Mouse (Mus musculus) urinary bladder, postnatal 4 days (tissue): ENCODE results near the gene 9230102O04Rik.

Source experiments
- DNase-seq, 2 experiments: peaks; one replicate each; pipeline ENCODE4 v3.0.0; 2021 to 2022; ENCODE audit warnings: low spot score in 2 of 2

Gene 9230102O04Rik

DNA sequence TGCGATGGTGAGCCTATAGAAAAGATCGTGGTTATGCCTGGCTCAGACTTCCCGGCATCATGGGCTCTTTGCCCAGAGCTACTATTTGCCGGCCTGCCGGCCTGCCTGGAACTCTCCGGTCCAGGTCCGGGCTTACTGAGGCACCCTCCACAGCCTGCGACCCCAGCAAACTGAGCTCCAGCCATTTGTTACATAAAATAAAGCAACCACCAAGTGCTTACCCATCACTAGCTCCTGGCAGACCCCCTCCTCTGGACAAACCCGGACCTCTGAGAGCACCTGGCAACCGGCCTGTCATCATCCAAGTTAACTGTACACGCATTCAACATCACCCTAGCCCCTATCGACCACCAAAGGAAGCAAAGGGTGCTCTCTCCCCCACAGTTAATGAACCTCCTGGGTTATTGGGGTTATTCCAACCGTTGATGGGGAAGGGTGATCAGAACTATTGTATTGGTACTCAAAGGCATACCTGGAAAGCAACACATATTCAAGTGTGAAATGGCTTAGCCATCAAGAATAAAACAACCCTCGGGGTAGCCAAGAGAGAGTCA is 4.0 kb downstream of the 9230102O04Rik start:
- no peak for DNase-seq

DNA sequence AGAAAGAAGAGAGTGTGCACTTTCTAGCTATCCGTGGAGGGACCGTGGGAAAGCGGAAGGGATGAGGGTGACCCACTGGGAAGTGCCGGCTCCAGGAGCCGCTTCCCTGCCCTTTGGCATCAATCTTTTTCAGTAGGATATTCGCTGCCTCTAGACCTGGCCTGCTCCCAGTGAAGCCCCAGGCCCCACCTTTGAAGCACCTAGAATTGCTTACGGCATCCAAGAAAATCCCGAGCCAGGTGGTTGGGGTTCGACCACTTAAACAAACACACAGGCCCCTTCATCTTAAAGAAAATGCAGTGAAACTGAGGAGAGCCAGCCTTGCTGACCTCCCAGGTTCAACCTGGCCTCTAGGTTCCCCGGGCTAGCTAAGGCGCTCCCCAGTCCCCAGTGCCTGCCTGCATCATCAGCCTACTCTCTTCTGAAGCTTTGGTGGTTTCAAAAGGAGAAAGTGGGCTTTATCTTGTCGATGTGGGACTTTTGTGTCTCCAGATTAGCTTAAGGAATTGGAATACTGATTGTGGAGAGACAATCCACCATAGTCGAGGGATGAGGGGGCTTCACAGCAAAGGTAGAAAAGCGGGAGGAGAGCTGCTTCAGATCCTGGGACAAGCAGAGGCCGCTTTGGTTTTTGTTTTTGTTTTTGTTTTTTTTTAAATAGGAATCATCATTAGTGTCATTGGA is 4.7 kb downstream of the 9230102O04Rik start:
- DNase-seq, result no peak

GRCm38 (mm10) chr2:9883803-9884532 is 5.4 kb downstream of the 9230102O04Rik start:
- DNase-seq, result no peak

- DNase-seq, result no peak
These were observed 6.2 kb downstream of the 9230102O04Rik start for GRCm38 (mm10) chr2:9882926-9883802.

- DNase-seq, result peak in 1 of 2 experiments; percentile 62
These were observed 6.9 kb downstream of the 9230102O04Rik start for GRCm38 (mm10) chr2:9882371-9882925.

DNA sequence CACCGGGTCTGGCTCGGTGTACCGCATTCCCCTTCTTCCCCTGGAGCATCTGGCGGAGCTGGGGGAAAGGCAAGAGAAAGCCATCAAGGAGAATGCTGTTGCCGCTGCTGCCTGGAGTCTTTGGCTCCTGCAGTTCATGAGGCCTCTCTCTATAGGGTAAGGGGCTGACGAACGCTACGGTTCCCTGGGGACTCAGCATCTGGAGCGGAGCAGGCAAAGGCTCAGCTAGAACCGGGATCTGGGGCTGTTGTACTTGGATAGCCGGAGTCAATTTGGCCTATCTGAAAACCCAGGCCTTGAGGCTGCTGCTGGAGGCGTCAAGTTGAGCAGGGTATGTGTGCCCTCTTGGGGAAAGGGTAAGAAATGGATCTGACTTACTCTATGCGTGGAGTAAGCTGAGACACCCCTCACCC is 7.7 kb downstream of the 9230102O04Rik start:
- no peak for DNase-seq

DNA sequence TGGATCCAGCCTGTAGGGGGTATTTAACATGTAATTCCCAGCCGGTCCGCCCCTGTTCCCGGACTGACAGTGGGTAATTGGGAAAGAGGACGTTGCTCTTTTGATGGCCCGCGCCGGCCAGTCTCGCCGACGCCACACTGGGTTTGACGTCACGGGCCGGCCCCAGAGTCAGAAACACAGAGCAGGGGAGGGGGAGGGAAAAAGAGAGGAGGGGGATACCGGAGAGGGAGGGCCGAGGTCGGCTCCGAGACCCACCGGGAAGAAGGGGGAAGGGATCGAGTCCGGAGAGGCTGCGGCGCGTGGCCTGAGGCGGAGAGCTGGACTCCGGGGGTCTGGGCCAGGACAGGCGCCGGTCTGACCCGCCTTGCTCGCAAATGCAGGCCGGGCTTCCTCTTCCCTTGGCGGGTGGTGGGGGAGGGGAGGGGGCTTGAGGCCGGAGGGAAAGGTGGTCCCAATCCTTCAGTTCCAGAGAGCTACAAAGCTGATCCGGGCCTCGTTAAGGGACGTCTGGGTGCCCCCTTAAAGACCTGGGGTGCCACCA is 8.2 kb downstream of the 9230102O04Rik start, which contains the start of gene 4930412O13Rik:
Gene 4930412O13Rik (plus strand): TSS at position 202 of the 541 bp plus-strand sequence.
- no peak for DNase-seq

- no peak for DNase-seq
These were observed 9.1 kb downstream of the 9230102O04Rik start for GRCm38 (mm10) chr2:9880271-9880670.

DNA sequence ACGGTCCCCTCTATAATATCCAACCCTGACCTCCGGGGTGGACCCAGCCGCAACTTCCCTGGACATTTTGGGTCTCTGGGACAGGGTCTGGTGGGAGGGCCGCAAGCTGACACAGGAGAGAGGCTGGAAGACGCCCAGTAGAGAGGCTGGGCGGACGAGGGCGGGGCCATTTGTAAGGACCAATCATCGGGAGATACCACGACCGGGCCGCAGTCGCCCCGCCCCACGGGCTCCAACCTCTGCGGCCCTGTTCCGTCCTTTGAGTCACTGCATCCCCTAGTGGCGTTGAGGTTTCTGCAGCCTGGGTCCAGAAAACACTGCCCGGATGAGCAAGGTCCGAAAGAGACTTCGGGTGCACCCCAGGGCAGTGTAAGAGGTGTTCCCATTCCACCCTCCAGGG is 9.8 kb downstream of the 9230102O04Rik start:
- DNase-seq, result peak; percentile 90 to 93

DNA sequence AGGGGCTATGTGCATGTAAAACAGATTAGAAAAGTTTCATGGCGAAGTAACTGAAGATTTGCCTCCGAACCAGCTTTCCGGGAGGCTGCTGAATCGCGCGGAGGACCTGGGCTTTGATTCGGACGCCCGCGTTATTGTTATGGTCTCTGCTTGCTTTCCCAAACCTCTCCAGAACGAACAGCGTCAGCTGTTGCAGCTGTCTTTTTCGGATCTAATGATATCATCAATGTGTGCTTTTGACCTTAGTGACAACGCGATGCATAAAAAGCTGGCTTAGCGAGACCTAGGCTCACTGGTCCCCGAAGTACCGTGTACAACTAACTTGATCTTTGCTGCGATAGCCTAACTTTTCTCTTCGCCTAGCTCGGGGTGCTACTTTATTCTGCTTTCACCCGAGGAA is 10.2 kb downstream of the 9230102O04Rik start:
- no peak for DNase-seq

DNA sequence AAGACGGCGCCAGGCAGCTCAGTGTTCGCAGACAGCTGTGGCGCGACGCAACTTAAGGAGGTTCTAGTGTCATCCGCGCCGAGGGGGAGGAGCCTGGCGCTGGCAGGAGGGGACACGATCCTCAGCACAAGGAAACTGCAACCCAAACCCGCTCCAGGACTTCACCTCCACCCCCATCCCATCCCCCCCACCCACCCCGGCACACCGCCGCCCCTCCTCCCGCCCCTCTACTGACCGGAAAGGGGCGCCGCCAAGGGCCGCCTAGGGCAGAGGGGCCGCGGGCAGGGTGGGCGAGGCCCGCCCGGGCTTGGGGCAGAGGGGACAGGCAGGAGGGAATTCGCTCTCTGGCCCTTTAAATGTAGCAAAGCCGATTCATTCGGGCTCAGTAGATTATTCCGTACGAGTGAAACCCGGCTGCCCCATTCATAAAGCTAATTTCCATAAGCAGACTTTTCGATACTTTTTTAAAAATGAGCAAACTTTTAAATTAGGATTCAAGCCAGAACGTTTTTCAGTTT is 10.7 kb downstream of the 9230102O04Rik start:
- peak in 1 of 2 experiments; percentile 63 for DNase-seq

DNA sequence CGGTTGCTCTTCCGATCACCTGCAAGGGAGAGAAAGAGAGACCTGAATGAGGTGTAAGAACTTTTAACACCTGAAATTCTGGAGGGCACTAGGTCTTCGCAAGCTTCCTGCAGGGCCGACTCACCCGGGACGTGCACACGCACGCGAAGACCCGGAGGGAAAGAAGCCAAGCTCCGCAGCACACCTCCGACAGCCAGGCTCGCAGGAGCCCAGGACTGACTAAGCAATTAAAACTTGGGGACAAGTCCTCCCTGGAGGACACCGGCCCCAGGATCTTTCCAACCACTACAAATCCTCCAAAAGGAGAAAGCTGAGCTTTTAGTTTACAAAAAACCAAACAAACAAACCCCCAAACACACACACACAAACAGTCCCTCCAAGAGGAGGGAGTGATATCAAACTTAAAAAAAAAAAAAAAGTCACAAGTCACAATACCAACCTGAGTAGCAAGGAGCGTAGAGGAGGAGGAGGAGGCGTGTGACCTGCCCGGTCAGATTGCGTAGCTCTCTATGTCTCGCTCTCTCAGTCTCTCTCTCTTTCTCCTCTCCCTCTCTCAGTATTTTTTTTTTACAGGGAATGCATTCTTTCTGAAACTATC is 11.3 kb downstream of the 9230102O04Rik start:
- no peak for DNase-seq

GRCm38 (mm10) chr2:9877326-9877690 is 12.0 kb downstream of the 9230102O04Rik start:
- no peak for DNase-seq

DNA sequence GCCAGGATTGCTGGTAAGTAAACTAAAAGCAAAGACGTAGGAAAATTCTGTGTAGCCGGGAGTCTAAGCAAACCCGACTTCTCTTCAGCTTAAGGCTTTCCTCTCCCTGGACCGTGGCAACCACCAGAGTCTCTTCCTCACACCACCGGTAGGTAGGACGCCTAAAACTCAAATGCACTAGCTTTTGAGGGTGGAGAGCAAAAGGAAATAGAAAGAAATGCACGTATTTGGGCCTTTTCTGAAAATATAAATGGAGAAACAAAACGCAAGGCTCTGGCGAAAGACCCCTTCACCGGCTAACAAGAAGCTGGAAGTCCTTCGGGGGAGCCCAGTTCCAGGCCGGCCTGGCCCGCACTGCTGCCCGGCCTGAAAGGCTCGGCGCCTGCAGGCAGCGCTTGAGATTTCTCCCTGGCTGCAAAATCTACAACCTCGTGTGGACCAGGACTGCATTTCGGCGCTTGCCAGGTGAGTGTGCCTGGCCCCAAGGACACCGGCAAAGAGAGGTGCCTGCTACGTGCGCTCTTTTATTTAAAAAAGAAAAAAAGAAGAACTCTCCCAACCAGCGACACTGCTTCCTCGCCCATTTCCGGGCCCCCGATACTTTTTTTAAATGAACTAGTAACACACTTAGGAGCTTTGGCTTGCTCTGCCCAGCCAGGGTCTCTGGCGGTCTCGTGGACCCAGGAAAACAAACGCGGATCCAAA is 12.6 kb downstream of the 9230102O04Rik start:
- no peak for DNase-seq

DNA sequence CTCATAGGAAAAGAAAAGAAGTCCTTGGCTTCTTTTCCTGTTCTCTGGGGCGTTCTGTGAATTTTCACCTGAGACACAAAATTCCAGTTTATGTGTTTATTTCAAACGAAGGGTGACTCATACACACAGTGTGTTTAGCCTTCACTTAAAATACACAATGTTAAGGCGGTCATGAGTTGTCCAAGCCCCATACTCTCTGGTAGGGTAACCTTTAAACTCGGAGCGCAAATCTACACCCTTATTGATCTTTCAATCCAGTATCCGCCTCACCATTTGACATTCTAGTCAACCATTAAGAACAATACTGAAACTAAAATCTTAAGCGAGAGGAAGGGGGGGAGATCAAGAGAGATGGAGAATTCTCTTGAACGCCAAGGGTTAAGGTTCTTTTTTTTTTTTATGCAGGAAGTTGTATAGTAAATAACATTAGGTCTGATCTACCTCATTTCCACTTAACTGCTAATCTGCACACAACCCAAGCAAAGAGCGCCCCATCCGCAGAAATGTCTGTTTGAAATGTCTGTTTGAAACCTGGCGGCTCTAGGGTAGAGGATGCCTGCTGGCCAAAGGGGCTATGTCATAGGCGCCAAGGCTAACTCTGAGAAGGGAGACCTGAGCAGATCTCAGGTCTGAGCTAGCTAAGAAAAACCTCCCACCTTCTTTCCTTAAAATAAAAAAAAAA is 13.5 kb downstream of the 9230102O04Rik start:
- DNase-seq, result no peak

GRCm38 (mm10) chr2:9875220-9875619 is 14.1 kb downstream of the 9230102O04Rik start:
- no peak for DNase-seq

- peak in 1 of 2 experiments; percentile 65 for DNase-seq
These were observed 14.7 kb downstream of the 9230102O04Rik start for GRCm38 (mm10) chr2:9874467-9875219.

DNA sequence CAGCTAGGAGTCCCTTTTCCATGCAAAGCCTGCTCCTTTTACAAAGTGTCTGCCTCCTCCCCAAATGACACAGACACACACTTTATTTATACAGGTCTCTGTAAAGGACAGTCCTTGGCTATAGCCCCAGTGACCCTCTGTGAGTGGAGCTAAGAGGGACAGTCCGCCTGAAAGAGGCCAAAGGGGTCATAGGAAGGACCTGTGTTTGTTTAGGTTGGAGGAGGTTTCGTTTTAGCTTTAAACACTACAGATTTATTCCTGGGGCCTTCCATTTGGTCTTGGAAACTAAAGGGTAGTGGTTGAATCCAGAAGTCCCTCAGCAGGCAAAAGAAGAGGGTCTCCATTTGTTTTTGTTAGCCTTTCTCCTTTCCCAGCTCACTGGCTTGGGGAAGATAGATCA is 15.6 kb downstream of the 9230102O04Rik start:
- no peak for DNase-seq

GRCm38 (mm10) chr2:9872682-9873081 is 16.7 kb downstream of the 9230102O04Rik start:
- peak in 1 of 2 experiments; percentile 57 for DNase-seq
